Mouse (Mus musculus): Measurements from ENCODE around the gene Srpk3. TPM values are rescaled to one million over a fixed set of nuclear protein-coding genes. Genes with fewer than 3 reads are reported as not detected.
"Not testable (repeated sequence)": the region's sequence is repeated elsewhere in the genome, so short reads cannot be mapped to it uniquely, and the experiment has no call there.

The Srpk3 gene
- 3.3 and 4.3 TPM in 2 replicates for polyA plus RNA-seq (2012; rRNA removed)

- TF ChIP-seq POLR2A (IDR thresholded peaks at IDR 0.05; ENCODE audit: low read depth, low read length): no peak
- no peak for TF ChIP-seq CTCF (IDR thresholded peaks at IDR 0.05; ENCODE audit: extremely low read depth, insufficient read length, insufficient replicate concordance, low read depth, low read length)
Observed at GRCm38 (mm10) chrX:73774168-73774760, at the start of gene Srpk3. Srpk3 (plus strand) TSS chrX:73774405.

GRCm38 (mm10) chrX:73730908-73731307 lies 43.3 kb upstream of the Srpk3 start:
- H3K4me3 ChIP-seq (ENCODE audit: low read depth, low read length): no peak overlapping the region
- TF ChIP-seq CTCF (IDR thresholded peaks at IDR 0.05; ENCODE audit: extremely low read depth, insufficient read length, insufficient replicate concordance, low read depth, low read length) (no peak), POLR2A (IDR thresholded peaks at IDR 0.05; ENCODE audit: low read depth, low read length) (no peak)
- H3K36me3 ChIP-seq (ENCODE audit: control insufficient read depth, insufficient read depth, low read length): peaks cover 27% of the 10 kb centered on the region
- peak overlapping the region; percentile 80 for H3K27ac ChIP-seq (ENCODE audit: insufficient read depth, low read depth, low read length)
- no peaks in the 10 kb centered on the region for H3K27me3 ChIP-seq (ENCODE audit: control insufficient read depth, insufficient read depth, low read length)
- peaks cover 11% of the 10 kb centered on the region; the same call in 1 of the 2 replicates for H3K4me1 ChIP-seq (ENCODE audit: control insufficient read depth, insufficient read depth, insufficient read length, low read length)
- WGBS: 20% methylated on average over 1 of the region's 1 CpGs

More at GRCm38 (mm10) chrX:73774168-73774760, at the start of gene Srpk3:
- Histone ChIP-seq H3K36me3 (ENCODE audit: control insufficient read depth, insufficient read depth, low read length) (peaks cover 15% of the 10 kb centered on the region), H3K4me3 (ENCODE audit: low read depth, low read length) (peak within 1 kb of the TSS; percentile 27), H3K27ac (ENCODE audit: insufficient read depth, low read depth, low read length) (no peak within 1 kb of the TSS; the same call in 1 of the 2 replicates), H3K27me3 (ENCODE audit: control insufficient read depth, insufficient read depth, low read length) (no peaks in the 10 kb centered on the region), H3K4me1 (ENCODE audit: control insufficient read depth, insufficient read depth, insufficient read length, low read length) (no peaks in the 10 kb centered on the region)
- WGBS: 39% methylated on average over 9 of the region's 9 CpGs

- WGBS: 100% methylated on average over 1 of the region's 1 CpGs
Observed at GRCm38 (mm10) chrX:73738155-73738554, 36.0 kb upstream of the Srpk3 start.

GRCm38 (mm10) chrX:73739151-73739550 lies 35.1 kb upstream of the Srpk3 start:
- 71% methylated on average over 5 of the region's 5 CpGs for WGBS
- TF ChIP-seq CTCF (IDR thresholded peaks at IDR 0.05; ENCODE audit: extremely low read depth, insufficient read length, insufficient replicate concordance, low read depth, low read length) (no peak), POLR2A (IDR thresholded peaks at IDR 0.05; ENCODE audit: low read depth, low read length) (no peak)

More at GRCm38 (mm10) chrX:73738155-73738554, 36.0 kb upstream of the Srpk3 start:
- Histone ChIP-seq H3K4me3 (ENCODE audit: low read depth, low read length) (no peak overlapping the region), H3K27ac (ENCODE audit: insufficient read depth, low read depth, low read length) (no peak overlapping the region), H3K27me3 (ENCODE audit: control insufficient read depth, insufficient read depth, low read length) (no peaks in the 10 kb centered on the region), H3K36me3 (ENCODE audit: control insufficient read depth, insufficient read depth, low read length) (peaks cover 18% of the 10 kb centered on the region), H3K4me1 (ENCODE audit: control insufficient read depth, insufficient read depth, insufficient read length, low read length) (peaks cover 6% of the 10 kb centered on the region; the same call in 1 of the 2 replicates)
- TF ChIP-seq CTCF (IDR thresholded peaks at IDR 0.05; ENCODE audit: extremely low read depth, insufficient read length, insufficient replicate concordance, low read depth, low read length) (no peak), POLR2A (IDR thresholded peaks at IDR 0.05; ENCODE audit: low read depth, low read length) (no peak)

GRCm38 (mm10) chrX:73739841-73740240 lies 34.4 kb upstream of the Srpk3 start:
- 92% methylated on average over 7 of the region's 7 CpGs for WGBS
- not testable (repeated sequence) for H3K4me3 ChIP-seq (ENCODE audit: low read depth, low read length); H3K27me3 ChIP-seq (ENCODE audit: control insufficient read depth, insufficient read depth, low read length); H3K27ac ChIP-seq (ENCODE audit: insufficient read depth, low read depth, low read length); H3K4me1 ChIP-seq (ENCODE audit: control insufficient read depth, insufficient read depth, insufficient read length, low read length)
- H3K36me3 ChIP-seq (ENCODE audit: control insufficient read depth, insufficient read depth, low read length): peaks cover 13% of the 10 kb centered on the region; the same call in 1 of the 2 replicates

More at GRCm38 (mm10) chrX:73739151-73739550, 35.1 kb upstream of the Srpk3 start:
- H3K36me3 ChIP-seq (ENCODE audit: control insufficient read depth, insufficient read depth, low read length): peaks cover 17% of the 10 kb centered on the region
- H3K27me3 ChIP-seq (ENCODE audit: control insufficient read depth, insufficient read depth, low read length): no peaks in the 10 kb centered on the region
- no peak overlapping the region for H3K27ac ChIP-seq (ENCODE audit: insufficient read depth, low read depth, low read length)
- H3K4me1 ChIP-seq (ENCODE audit: control insufficient read depth, insufficient read depth, insufficient read length, low read length): peaks cover 6% of the 10 kb centered on the region; the same call in 1 of the 2 replicates
- H3K4me3 ChIP-seq (ENCODE audit: low read depth, low read length): no peak overlapping the region

GRCm38 (mm10) chrX:73744774-73745481 lies 29.3 kb upstream of the Srpk3 start:
- Histone ChIP-seq H3K36me3 (ENCODE audit: control insufficient read depth, insufficient read depth, low read length) (no peaks in the 10 kb centered on the region), H3K27ac (ENCODE audit: insufficient read depth, low read depth, low read length) (no peak overlapping the region), H3K27me3 (ENCODE audit: control insufficient read depth, insufficient read depth, low read length) (no peaks in the 10 kb centered on the region), H3K4me3 (ENCODE audit: low read depth, low read length) (no peak overlapping the region), H3K4me1 (ENCODE audit: control insufficient read depth, insufficient read depth, insufficient read length, low read length) (no peaks in the 10 kb centered on the region)
- TF ChIP-seq CTCF (IDR thresholded peaks at IDR 0.05; ENCODE audit: extremely low read depth, insufficient read length, insufficient replicate concordance, low read depth, low read length) (no peak), POLR2A (IDR thresholded peaks at IDR 0.05; ENCODE audit: low read depth, low read length) (no peak)
- WGBS: 58% methylated on average over 1 of the region's 1 CpGs

- 85% methylated on average over 1 of the region's 1 CpGs for WGBS
- Histone ChIP-seq H3K36me3 (ENCODE audit: control insufficient read depth, insufficient read depth, low read length) (no peaks in the 10 kb centered on the region), H3K4me1 (ENCODE audit: control insufficient read depth, insufficient read depth, insufficient read length, low read length) (no peaks in the 10 kb centered on the region), H3K27me3 (ENCODE audit: control insufficient read depth, insufficient read depth, low read length) (no peaks in the 10 kb centered on the region), H3K4me3 (ENCODE audit: low read depth, low read length) (no peak overlapping the region), H3K27ac (ENCODE audit: insufficient read depth, low read depth, low read length) (no peak overlapping the region)
- TF ChIP-seq CTCF (IDR thresholded peaks at IDR 0.05; ENCODE audit: extremely low read depth, insufficient read length, insufficient replicate concordance, low read depth, low read length): no peak
Observed at GRCm38 (mm10) chrX:73748977-73749376, 25.2 kb upstream of the Srpk3 start.
